Mouse (Mus musculus) kidney, embryonic 14.5 days (tissue): ENCODE measurements around the gene Rsph6a. TPM values are rescaled to one million over a fixed set of nuclear protein-coding genes. Genes with fewer than 3 reads are reported as not detected.

Source experiments
- ATAC-seq: fragments of 200-750 bp; cut with Nextera tagmentation; 2 replicates; pipeline ENCODE4 v1.8.0; 2017; ENCODE audit warnings: moderate number of reproducible peaks, mild to moderate bottlenecking, moderate TSS enrichment, moderate library complexity; ENCODE audit not compliant: low FRiP score, low TSS enrichment
- H3K27ac ChIP-seq: fragments of 300-500 bp; sonication (generic); 2 replicates; pipeline ENCODE4 v1.5.1; 2014; ENCODE audit warnings: low read depth, mild to moderate bottlenecking, low read length, moderate library complexity, mixed read lengths
- H3K27me3 ChIP-seq: fragments of 300-500 bp; sonication (generic); 2 replicates; pipeline ENCODE4 v1.6.1; 2014; ENCODE audit warnings: mild to moderate bottlenecking, low read length; ENCODE audit not compliant: control insufficient read depth, insufficient read depth
- H3K36me3 ChIP-seq: fragments of 300-500 bp; sonication (generic); 2 replicates; pipeline ENCODE4 v1.6.1; 2014; ENCODE audit warnings: low read length, mixed read lengths; ENCODE audit not compliant: control insufficient read depth, insufficient read depth
- H3K4me1 ChIP-seq: fragments of 300-500 bp; sonication (generic); 2 replicates; pipeline ENCODE4 v1.6.1; 2014; ENCODE audit warnings: low read length, mixed read lengths; ENCODE audit not compliant: control insufficient read depth, insufficient read depth
- H3K4me2 ChIP-seq: fragments of 300-500 bp; sonication (generic); replicated peaks from 2 replicates; pipeline ENCODE4 v1.6.1; 2014; ENCODE audit warnings: low read depth, mild to moderate bottlenecking, low read length
- H3K4me3 ChIP-seq: fragments of 300-500 bp; sonication (generic); 2 replicates; pipeline ENCODE4 v1.5.1; 2014; ENCODE audit warnings: mild to moderate bottlenecking, low read length
- H3K9ac ChIP-seq: fragments of 300-500 bp; sonication (generic); 2 replicates; pipeline ENCODE4 v1.6.1; 2014; ENCODE audit warnings: low read depth, mild to moderate bottlenecking, low read length, moderate library complexity
- H3K9me3 ChIP-seq: fragments of 300-500 bp; sonication (generic); 2 replicates; pipeline ENCODE4 v1.6.1; 2016; ENCODE audit warnings: low read length; ENCODE audit not compliant: control insufficient read depth
- WGBS: fragments of 180-500 bp; shearing (Covaris S2); extraction: QIAGEN DNeasy Blood & Tissue Kit; methylation state at CpG from one replicate; pipeline ENCODE4 v1.1.7; 2014; 5-methylcytosine and 5-hydroxymethylcytosine counted together
- polyA plus RNA-seq: library from polyadenylated mRNA; unstranded; fragments of >200 nt; fragmentation: Nextera tagmentation; extraction: Ambion mirVana; gene quantifications from 2 replicates; pipeline ENCODE4 v1.2.1, GENCODE M21; 2014

The Rsph6a gene
- polyA plus RNA-seq, 1 experiment from 2014 or later, result not detected

DNA sequence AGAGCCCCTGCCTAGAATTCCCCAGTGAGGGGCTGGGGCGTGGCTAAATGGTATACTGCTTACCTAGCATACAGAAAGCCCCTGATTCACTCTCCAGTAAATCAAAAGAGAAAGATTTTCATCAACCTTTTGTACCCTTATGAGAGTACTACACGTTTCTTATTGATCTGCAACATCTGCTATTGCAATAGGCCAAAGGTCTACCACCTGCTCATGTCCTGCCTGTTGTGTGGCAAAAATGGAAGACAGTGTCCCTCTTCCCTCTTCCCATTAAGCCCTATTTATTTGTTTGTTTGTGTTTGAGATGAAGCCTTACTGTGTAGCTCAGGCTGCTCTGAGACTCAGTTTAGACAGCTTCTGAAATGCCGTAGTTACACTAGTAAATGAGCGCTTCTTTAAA, 38.4 kb upstream of the Rsph6a start:
- Histone ChIP-seq H3K9ac (no peak overlapping the region), H3K9me3 (no peaks in the 10 kb centered on the region), H3K4me1 (peaks cover 14% of the 10 kb centered on the region), H3K36me3 (no peaks in the 10 kb centered on the region), H3K27ac (no peak overlapping the region), H3K27me3 (peaks cover under 1% of the 10 kb centered on the region; the same call in 1 of the 2 replicates), H3K4me3 (no peak overlapping the region), H3K4me2 (no peak overlapping the region)
- 87% methylated on average over 4 of the region's 4 CpGs for WGBS
- ATAC-seq, result no peak

DNA sequence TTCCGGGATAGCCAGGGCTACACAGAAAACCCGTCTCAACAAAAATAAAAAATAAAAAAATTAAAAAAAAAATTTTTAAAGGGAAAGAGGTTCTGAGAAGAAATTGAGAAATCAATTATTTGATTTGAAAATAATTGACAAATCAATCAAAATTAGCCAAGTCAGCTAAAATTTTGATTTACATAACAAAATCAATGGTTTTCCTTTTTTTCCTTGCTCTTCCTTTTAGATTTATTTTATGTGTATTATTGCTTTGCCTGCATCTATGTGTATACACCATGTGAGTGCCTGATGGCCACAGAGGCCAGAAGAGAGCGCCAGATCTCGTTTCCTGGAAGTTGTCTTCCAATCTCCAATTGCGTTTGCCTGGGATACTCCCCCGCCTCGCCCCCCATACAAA, 36.6 kb upstream of the Rsph6a start:
- Histone ChIP-seq H3K36me3 (no peaks in the 10 kb centered on the region), H3K4me1 (0 out of 2 replicates have a peak, but pooled peaks cover under 1% of the 10 kb centered on the region), H3K4me3 (no peak overlapping the region), H3K27ac (no peak overlapping the region), H3K9me3 (no peaks in the 10 kb centered on the region), H3K9ac (no peak overlapping the region), H3K4me2 (no peak overlapping the region), H3K27me3 (peaks cover 14% of the 10 kb centered on the region)
- 88% methylated on average over 7 of the region's 7 CpGs for WGBS
- ATAC-seq, result no peak

DNA sequence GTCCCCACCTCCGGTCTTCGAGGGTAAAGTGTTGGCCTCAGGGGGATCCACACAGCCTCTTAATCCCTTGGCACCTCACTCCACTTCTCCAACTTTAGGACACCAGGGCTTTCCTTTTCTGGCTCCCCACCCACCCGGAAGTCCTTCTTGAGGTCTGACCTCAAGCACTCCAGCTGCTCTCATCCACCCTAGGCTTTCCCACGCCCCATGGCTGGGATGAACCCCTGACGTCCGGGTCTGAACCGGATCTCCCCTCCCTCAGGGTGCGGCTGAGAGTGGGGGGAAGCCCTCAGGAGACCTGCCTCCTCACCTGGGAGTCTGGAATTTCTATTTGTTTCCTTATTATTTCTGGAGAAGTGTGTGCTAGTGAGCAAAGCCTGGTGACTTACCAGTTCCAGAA, 33.4 kb upstream of the Rsph6a start:
- Histone ChIP-seq H3K27ac (no peak overlapping the region), H3K27me3 (peaks cover 24% of the 10 kb centered on the region), H3K4me1 (peaks cover 6% of the 10 kb centered on the region; the same call in 1 of the 2 replicates), H3K4me3 (no peak overlapping the region), H3K4me2 (no peak overlapping the region), H3K9ac (no peak overlapping the region), H3K9me3 (no peaks in the 10 kb centered on the region), H3K36me3 (no peaks in the 10 kb centered on the region)
- 16% methylated on average over 8 of the region's 8 CpGs for WGBS
- no peak for ATAC-seq

DNA sequence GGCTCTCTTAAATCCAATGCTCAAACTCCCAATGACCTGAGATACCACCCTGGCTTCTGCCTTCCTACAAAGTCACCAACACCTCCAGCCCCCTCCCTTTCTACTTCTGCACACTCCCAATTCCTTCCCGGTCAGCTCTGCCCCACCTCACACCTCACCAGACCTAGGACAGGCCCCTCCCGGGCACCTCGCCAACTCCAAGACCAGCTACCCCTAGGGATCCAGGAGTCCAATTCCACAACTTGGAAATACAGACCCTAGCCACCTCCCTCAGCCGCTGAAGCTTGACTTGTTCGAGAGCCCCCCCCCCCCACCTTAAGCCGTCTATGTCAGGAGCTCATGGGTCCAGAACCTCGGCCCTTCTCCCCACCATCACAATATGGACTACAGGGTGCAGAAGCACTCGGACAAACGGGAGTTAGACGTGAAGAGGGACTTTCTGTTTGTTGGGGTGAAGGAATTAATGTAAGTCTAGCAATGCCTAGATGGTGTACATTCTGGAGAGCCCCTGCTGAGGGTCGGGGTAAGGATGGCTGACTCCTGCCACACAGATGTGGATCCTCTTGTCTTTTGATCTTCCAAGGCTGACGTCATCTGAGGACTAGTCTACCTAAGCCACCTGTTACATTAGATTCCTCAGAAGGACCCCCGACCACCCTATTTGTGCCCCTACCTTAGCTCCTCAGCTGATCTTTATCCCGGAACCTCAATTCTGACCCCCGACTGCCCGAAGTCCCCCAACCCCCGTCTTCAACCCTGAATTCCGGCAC, 32.1 kb upstream of the Rsph6a start:
- WGBS, result 51% methylated on average over 18 of the region's 18 CpGs
- H3K9me3 ChIP-seq, result no peaks in the 10 kb centered on the region
- no peak overlapping the region for H3K27ac ChIP-seq
- ATAC-seq, result no peak
- H3K4me1 ChIP-seq, result peaks cover 6% of the 10 kb centered on the region; the same call in 1 of the 2 replicates
- H3K9ac ChIP-seq, result no peak overlapping the region
- H3K27me3 ChIP-seq, result peaks cover 24% of the 10 kb centered on the region
- no peaks in the 10 kb centered on the region for H3K36me3 ChIP-seq
- H3K4me3 ChIP-seq, result no peak overlapping the region; the same call in 1 of the 2 replicates
- H3K4me2 ChIP-seq, result no peak overlapping the region

DNA sequence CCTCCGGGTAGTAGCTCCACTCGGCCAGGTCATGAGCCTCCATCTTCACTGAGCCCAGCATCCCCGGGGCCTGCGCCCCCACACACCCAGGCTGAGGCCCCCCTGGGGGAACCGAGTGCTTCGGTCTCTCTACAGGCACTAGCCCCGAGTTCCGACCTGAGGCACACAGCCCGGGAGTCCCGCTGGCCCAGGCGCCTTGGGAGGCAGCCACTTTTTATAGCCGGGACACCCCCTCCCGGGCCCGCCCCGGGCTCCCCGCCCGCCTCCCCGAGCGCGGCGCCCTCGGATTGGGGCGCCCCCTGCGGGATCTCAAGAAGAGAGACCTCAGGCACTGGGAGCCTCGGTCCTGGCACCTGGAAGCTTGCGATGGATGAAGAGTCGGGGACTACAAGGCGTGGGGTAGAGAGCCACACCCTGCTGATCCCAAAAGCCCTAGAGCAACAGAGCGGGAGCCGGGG, 31.1 kb upstream of the Rsph6a start, which contains the start of gene Foxa3:
Gene Foxa3, minus strand, starts transcription at position 182 of the 458 bp plus-strand sequence.
- peaks cover 24% of the 10 kb centered on the region for H3K27me3 ChIP-seq
- H3K9ac ChIP-seq, result peak within 1 kb of the TSS; percentile 85
- H3K4me2 ChIP-seq, result peak within 1 kb of the TSS; percentile 76
- H3K4me1 ChIP-seq, result peaks cover 6% of the 10 kb centered on the region; the same call in 1 of the 2 replicates
- peak within 1 kb of the TSS; percentile 68 for H3K4me3 ChIP-seq
- ATAC-seq, result peak; percentile 28
- no peaks in the 10 kb centered on the region for H3K9me3 ChIP-seq
- 3% methylated on average over 30 of the region's 30 CpGs for WGBS
- peaks cover under 1% of the 10 kb centered on the region; the same call in 1 of the 2 replicates for H3K36me3 ChIP-seq
- 0 out of 2 replicates have a peak within 1 kb of the TSS, but pooled peaks have one; percentile 6 for H3K27ac ChIP-seq

DNA sequence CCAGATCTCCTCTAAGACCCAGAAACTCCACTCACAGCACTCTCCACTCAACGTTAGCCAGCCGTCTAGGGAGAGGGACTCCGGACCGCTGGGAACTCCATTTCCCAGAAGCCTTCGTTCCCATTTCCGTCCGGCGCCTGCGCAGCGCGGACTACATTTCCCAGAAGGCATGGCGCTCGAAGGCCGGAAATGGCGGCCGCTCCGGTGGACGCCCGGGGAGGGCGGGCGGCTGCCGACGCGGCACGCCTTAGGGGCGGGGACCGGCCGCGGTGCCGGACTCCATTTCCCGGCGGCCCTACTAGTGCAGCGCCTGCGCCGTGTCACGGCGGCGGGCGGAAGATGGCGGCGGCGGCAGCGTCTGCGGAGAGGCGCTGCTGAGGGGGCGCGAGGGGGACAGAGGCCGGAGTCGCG, 30.4 kb upstream of the Rsph6a start, which contains the start of gene Sympk:
Gene Sympk, plus strand, starts transcription at position 282 of the 411 bp plus-strand sequence.
- H3K27ac ChIP-seq, result 0 out of 2 replicates have a peak within 1 kb of the TSS, but pooled peaks have one; percentile 6
- H3K9me3 ChIP-seq, result no peaks in the 10 kb centered on the region
- peak within 1 kb of the TSS; percentile 76 for H3K4me2 ChIP-seq
- H3K9ac ChIP-seq, result peak within 1 kb of the TSS; percentile 85
- ATAC-seq, result peak; percentile 93
- under 1% methylated on average over 39 of the region's 50 CpGs for WGBS
- peak within 1 kb of the TSS; percentile 68 for H3K4me3 ChIP-seq
- H3K36me3 ChIP-seq, result peaks cover 7% of the 10 kb centered on the region
- H3K4me1 ChIP-seq, result peaks cover 6% of the 10 kb centered on the region; the same call in 1 of the 2 replicates
- H3K27me3 ChIP-seq, result peaks cover 24% of the 10 kb centered on the region

DNA sequence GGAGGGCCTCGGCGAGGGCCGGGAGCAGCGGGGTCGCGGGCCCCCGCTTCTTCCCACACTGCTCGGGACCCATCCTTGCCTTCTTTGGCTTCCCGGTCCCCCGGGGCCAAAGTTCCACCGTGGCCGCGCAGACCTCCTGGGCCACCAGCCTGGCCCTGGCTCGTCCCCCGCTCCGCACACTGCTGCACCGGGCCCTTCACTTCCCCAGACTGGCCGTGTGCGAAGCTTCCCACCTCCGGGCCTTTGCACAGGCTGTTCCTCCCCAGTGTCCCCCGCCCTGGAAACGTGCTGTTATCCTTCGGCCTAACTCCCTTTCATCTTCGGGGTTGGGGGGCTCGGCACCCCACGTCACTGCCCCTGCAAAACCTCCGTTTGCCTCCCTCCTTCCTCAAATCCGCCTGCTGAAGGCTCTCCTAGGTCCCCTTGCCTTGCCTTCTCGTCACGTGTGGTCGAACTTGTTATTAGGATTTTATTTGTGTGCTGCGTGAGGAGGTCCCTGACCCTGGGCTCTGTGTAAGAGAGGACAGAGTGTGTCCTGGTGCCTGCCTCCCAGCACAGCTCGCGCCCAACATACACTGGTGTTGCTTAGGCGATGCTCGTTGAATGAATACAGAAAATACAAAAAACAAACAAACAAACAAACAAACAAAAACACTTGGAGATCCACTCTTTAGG, 29.8 kb upstream of the Rsph6a start:
- ATAC-seq, result peak; percentile 58
- Histone ChIP-seq H3K27ac (0 out of 2 replicates have a peak overlapping the region, but pooled peaks have one; percentile 6), H3K9ac (peak overlapping the region; percentile 85), H3K4me3 (peak overlapping the region; percentile 68), H3K4me2 (peak overlapping the region; percentile 76), H3K9me3 (no peaks in the 10 kb centered on the region), H3K36me3 (peaks cover 14% of the 10 kb centered on the region), H3K4me1 (peaks cover 6% of the 10 kb centered on the region; the same call in 1 of the 2 replicates), H3K27me3 (peaks cover 24% of the 10 kb centered on the region)
- WGBS, result 1% methylated on average over 32 of the region's 36 CpGs

DNA sequence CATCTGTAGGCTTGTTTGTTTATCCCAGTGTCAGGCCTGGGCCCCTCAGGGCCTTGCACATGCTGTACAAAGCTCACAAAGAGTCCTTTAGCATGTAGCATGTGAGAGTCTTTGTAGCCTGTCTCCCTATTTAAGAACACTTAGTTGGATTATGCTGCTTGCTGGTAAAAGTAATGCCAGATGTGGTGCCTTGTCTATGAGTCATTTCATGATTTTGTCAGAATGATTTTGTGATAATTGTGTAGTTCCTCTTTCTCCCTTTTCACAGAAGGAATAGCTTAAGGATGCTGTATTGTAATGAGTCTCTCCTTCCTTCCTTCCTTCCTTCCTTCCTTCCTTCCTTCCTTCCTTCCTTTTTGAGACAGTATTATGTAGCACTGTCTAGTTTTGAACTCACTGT, 26.4 kb upstream of the Rsph6a start:
- H3K36me3 ChIP-seq, result peaks cover 45% of the 10 kb centered on the region
- H3K27ac ChIP-seq, result no peak overlapping the region
- H3K27me3 ChIP-seq, result peaks cover 8% of the 10 kb centered on the region
- no peak overlapping the region for H3K9ac ChIP-seq
- ATAC-seq, result no peak
- H3K4me1 ChIP-seq, result peaks cover 6% of the 10 kb centered on the region; the same call in 1 of the 2 replicates
- H3K4me3 ChIP-seq, result no peak overlapping the region
- no peak overlapping the region for H3K4me2 ChIP-seq
- H3K9me3 ChIP-seq, result no peaks in the 10 kb centered on the region
